Mouse (Mus musculus): Measurements from ENCODE around the gene Rars2. TPM values are rescaled to one million over a fixed set of nuclear protein-coding genes. Genes with fewer than 3 reads are reported as not detected.

Gene Rars2
- total RNA-seq, 2 experiments from 2014 or later = 18.2 to 22.1 TPM

GRCm38 (mm10) chr4:34659012-34659411, 44.3 kb downstream of the Rars2 start:
- intact Hi-C loops (cut with DNase I) = no loop called here
- no peak for TF ChIP-seq CTCF (IDR thresholded peaks at IDR 0.05)
- no peak for DNase-seq
- H3K27ac ChIP-seq = no peak overlapping the region
- no peak overlapping the region for H3K4me3 ChIP-seq

- Histone ChIP-seq H3K4me3 (no peak overlapping the region), H3K27ac (no peak overlapping the region)
- intact Hi-C loops (cut with DNase I) = no loop called here
- DNase-seq = no peak
- no peak for TF ChIP-seq CTCF (IDR thresholded peaks at IDR 0.05)
These were observed 46.8 kb downstream of the Rars2 start for GRCm38 (mm10) chr4:34661514-34661913.

- no peak for DNase-seq
- no peak overlapping the region for H3K4me3 ChIP-seq
- intact Hi-C loops (cut with DNase I) = no loop called here
- no peak overlapping the region for H3K27ac ChIP-seq
- TF ChIP-seq CTCF (IDR thresholded peaks at IDR 0.05) = no peak
These were observed 47.2 kb downstream of the Rars2 start for GRCm38 (mm10) chr4:34661927-34662326.

- H3K4me3 ChIP-seq = no peak overlapping the region
- TF ChIP-seq CTCF (IDR thresholded peaks at IDR 0.05) = no peak
- no peak for DNase-seq
- intact Hi-C loops (cut with DNase I) = no loop called here
- no peak overlapping the region for H3K27ac ChIP-seq
These were observed 53.2 kb downstream of the Rars2 start for GRCm38 (mm10) chr4:34667923-34668322.

- DNase-seq = no peak
- H3K27ac ChIP-seq = no peak overlapping the region
- intact Hi-C loops (cut with DNase I) = no loop called here
- no peak for TF ChIP-seq CTCF (IDR thresholded peaks at IDR 0.05)
- no peak overlapping the region for H3K4me3 ChIP-seq
These were observed 59.0 kb downstream of the Rars2 start for GRCm38 (mm10) chr4:34673721-34674120.

GRCm38 (mm10) chr4:34680530-34680929, 65.8 kb downstream of the Rars2 start:
- intact Hi-C loops (cut with DNase I) = no loop called here
- H3K4me3 ChIP-seq = no peak overlapping the region
- DNase-seq = no peak
- TF ChIP-seq CTCF (IDR thresholded peaks at IDR 0.05) = peak; percentile 12; the same call in 1 of the 2 replicates
- H3K27ac ChIP-seq = no peak overlapping the region

GRCm38 (mm10) chr4:34686874-34687567, 72.3 kb downstream of the Rars2 start, which contains the start of gene Slc35a1:
Slc35a1 (minus strand) TSS chr4:34687438.
- intact Hi-C loops (cut with DNase I) = loop anchor here (1.0 to 5.0 kb wide), 3 partner anchors 91 to 235 kb away; partner anchors contain the start of gene Smim8
- TF ChIP-seq CTCF (IDR thresholded peaks at IDR 0.05) = no peak; the same call in 1 of the 2 replicates
- peak; percentile 97 for DNase-seq
- Histone ChIP-seq H3K4me3 (peak within 1 kb of the TSS; percentile 84), H3K27ac (peak within 1 kb of the TSS; percentile 90)

GRCm38 (mm10) chr4:34688021-34688420, 73.3 kb downstream of the Rars2 start:
- no peak for DNase-seq
- no peak for TF ChIP-seq CTCF (IDR thresholded peaks at IDR 0.05)
- intact Hi-C loops (cut with DNase I) = loop anchor here (5.0 kb wide), 1 partner anchor 234 kb away; no protein-coding TSS in a partner anchor
- no peak overlapping the region for H3K27ac ChIP-seq
- H3K4me3 ChIP-seq = no peak overlapping the region

GRCm38 (mm10) chr4:34701528-34701927, 86.8 kb downstream of the Rars2 start:
- peak; percentile 63 for TF ChIP-seq CTCF (IDR thresholded peaks at IDR 0.05)
- Histone ChIP-seq H3K27ac (no peak overlapping the region), H3K4me3 (no peak overlapping the region)
- DNase-seq = peak; percentile 61
- intact Hi-C loops (cut with DNase I) = no loop called here

GRCm38 (mm10) chr4:34702231-34702630, 87.5 kb downstream of the Rars2 start:
- no peak for TF ChIP-seq CTCF (IDR thresholded peaks at IDR 0.05)
- no peak overlapping the region for H3K27ac ChIP-seq
- no peak for DNase-seq
- intact Hi-C loops (cut with DNase I) = no loop called here
- H3K4me3 ChIP-seq = no peak overlapping the region

- TF ChIP-seq CTCF (IDR thresholded peaks at IDR 0.05) = no peak
- H3K4me3 ChIP-seq = no peak overlapping the region
- no peak for DNase-seq
- H3K27ac ChIP-seq = no peak overlapping the region
- intact Hi-C loops (cut with DNase I) = no loop called here
These were observed 88.3 kb downstream of the Rars2 start for GRCm38 (mm10) chr4:34703029-34703428.

- Histone ChIP-seq H3K27ac (no peak overlapping the region), H3K4me3 (no peak overlapping the region)
- intact Hi-C loops (cut with DNase I) = loop anchor here (5.0 kb wide), 1 partner anchor 215 kb away; no protein-coding TSS in a partner anchor
- no peak for TF ChIP-seq CTCF (IDR thresholded peaks at IDR 0.05)
- no peak for DNase-seq
These were observed 92.5 kb downstream of the Rars2 start for GRCm38 (mm10) chr4:34707248-34707647.

- Histone ChIP-seq H3K27ac (no peak overlapping the region), H3K4me3 (no peak overlapping the region)
- intact Hi-C loops (cut with DNase I) = loop anchor here (5.0 kb wide), 1 partner anchor 214 kb away; no protein-coding TSS in a partner anchor
- TF ChIP-seq CTCF (IDR thresholded peaks at IDR 0.05) = no peak
- DNase-seq = no peak
These were observed 93.4 kb downstream of the Rars2 start for GRCm38 (mm10) chr4:34708127-34708526.

Other genes starting within 250 kb of the Rars2 start
- gene Akirin2, start 64.0 kb upstream of the Rars2 start, total RNA-seq (2021) = 10 to 100 TPM; 42.9 to 60.6 TPM
- 10 to 100 TPM; 38.2 to 38.9 TPM for gene Orc3, start within 50 bp of the Rars2 start, total RNA-seq (2021)
- gene Slc35a1, start 72.5 kb downstream of the Rars2 start, total RNA-seq (2021) = 10 to 100 TPM; 10.9 to 14.7 TPM
- gene Cfap206, start 115.2 kb downstream of the Rars2 start, total RNA-seq (2021) = not detected
- gene Gm136, start 141.3 kb downstream of the Rars2 start, total RNA-seq (2021) = not detected
- 10 to 100 TPM; 24.5 to 31.5 TPM for gene Smim8, start 163.5 kb downstream of the Rars2 start, total RNA-seq (2021)

All from gastrocnemius, adult 2 months (tissue).